Mouse (Mus musculus) spleen, embryonic (tissue): ENCODE measurements around the gene Adamts14.

Experiments
- CTCF ChIA-PET: fragments of 350-600 bp; sonication (Branson Sonifier 250); formaldehyde crosslinking; loops from one replicate; lab custom pipeline; 2022; lab: Charles Lee

The Adamts14 gene

DNA sequence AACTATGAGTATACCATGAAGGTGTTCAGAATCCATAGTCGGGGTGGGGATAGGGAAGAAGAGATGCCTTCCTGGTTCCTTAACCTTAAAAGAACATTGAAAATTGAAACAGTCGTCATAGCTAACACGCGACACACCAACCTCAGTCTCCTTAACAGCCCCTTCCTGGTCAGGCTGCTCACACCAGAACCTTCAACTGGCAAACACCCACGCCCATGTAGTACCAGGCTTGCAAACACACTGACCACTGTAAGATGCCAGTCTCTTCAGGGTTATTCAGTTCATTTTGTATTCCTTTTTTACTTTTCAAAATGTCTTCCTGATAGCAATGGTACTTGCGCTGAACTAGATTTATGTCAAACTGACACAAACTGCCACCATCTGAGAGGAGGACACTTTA is 3.8 kb upstream of the Adamts14 start:
- CTCF ChIA-PET: interaction anchor here (1.2 kb wide), 1 partner anchor 66 kb away, joined by 3 read pairs; no protein-coding TSS in a partner anchor

DNA sequence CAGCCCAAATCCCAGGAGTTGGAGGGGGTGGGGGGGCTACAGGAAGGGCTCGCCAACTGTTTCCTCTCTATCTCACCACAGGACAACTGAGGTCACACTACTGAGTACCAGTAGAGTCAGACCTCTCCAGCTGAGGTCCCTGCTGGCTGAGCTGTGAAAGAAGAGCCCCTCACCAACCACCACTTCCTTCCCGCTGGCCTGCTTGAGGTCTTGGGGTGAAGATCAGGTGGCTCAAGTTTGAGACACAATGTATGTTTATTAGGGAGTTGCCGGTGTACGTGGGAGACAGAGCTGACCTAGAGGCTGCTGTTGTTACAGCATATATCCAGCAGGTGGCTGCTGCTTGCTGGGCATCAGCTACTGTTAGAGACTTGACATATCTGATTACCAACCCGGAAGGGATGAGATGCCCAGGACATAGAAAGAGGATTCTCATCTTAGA is 2.5 kb upstream of the Adamts14 start:
- CTCF ChIA-PET: interaction anchor here (0.7 to 1.2 kb wide), 2 partner anchors 65 to 988 kb away, joined by 3 to 5 read pairs; no protein-coding TSS in a partner anchor

DNA sequence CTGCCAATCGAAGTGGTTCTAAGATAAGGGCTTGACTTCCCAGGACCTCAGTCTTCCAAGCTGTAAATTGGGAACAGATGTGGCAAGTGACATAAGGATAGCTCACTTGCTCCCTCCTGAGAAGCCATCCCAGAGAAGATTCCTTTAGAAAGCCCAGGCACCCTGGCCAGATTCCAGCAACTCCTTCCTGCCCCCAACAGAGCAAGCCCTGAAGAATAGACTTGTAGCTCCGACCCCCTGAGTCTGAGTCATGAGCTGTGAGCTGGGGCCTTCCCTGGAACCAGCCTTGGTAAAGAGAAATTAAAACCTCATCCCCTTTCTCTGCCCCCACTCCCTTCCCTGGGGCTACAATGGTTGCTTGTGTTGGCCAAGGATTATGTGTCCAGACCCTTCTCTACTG is 1.3 kb upstream of the Adamts14 start:
- CTCF ChIA-PET: interaction anchor here (0.6 kb wide), 2 partner anchors 195 to 1185 kb away, joined by 6 to 14 read pairs; no protein-coding TSS in a partner anchor

DNA sequence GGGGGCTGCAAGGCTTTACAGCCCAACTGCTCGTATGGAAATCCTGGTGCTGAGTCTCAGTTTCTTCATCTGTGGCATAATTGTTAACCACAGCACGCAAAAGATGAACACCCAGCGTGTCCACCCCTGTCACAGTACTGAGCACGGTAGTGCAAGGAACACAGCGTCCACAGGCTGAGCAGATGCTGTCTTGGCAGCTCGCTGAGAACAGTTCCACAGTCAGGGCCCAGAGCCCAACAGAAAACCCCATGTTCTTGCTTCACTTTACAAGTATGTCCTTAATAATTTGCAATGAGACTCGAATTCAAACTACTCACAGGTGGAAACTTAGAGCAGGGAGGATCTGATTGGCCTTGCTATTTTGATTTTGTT is 592 bp upstream of the Adamts14 start:
- CTCF ChIA-PET: interaction anchor here (0.6 kb wide), 1 partner anchor 63 kb away, joined by 3 read pairs; no protein-coding TSS in a partner anchor

DNA sequence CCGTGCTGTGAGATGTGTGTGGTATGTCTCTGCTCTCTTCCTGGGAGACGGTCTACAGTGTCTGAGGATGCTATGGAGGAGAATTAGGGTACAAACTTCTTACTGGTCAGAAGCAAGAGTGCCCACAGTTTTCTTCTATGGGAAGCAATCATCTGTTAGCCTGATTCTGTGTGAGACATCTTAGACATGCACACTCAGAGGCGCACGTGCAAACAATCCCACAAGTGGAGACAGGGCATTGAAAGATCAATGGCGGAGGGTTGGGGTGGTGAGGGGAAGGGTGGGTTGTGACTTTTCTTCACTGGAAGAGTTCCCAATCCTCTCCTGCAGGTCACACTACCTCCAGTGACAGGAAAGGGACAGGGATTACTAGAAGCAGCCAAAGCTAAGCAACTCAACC is 607 bp downstream of the Adamts14 start:
- CTCF ChIA-PET: interaction anchor here (0.6 kb wide), 1 partner anchor 71 kb away, joined by 3 read pairs; no protein-coding TSS in a partner anchor

DNA sequence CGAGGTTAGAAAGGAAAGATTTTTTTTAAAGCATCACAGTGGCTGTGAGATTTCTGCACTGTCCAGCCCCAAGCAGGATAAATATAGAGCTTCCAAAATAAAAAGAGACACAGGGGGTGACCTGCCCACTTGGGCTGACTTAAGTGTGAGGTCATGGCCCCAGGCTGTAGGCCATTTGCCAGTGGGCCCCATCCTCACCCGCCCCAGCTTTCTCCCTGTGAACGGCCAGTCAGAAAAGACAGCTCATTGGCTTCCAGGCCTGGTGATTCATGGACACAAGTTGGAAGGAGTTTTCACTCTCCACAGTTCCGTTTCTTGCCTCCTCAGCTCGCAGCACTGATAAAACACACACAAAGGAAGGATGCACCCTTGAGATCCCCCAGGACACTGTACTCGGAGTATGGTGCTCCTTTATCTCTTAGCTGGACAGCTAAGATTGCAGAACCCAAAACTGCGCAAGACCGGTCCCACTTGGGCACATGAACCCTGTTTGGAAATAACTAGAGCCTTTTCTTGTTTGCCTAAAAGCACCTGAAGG is 1.1 kb downstream of the Adamts14 start:
- CTCF ChIA-PET: interaction anchor here (0.6 kb wide), 1 partner anchor 71 kb away, joined by 3 read pairs; no protein-coding TSS in a partner anchor

DNA sequence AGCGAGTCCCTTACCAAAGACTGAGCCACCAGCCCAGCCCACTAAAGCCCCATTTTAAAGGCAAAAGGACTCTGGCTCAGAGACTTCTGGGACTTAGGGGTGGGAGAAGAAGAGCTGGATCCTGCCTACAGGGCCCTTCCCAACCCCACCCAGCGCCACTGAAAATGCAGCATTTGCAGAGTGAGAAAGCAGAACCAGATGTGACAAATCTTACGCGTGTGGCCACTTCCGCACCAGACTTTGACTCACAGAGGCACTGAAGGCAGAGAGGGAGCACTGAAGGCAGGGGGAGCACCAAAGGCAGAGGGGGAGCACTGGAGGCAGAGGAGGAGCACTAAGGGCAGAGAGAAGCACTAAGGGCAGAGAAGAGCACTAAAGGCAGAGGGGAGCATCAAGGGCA is 5.9 kb downstream of the Adamts14 start:
- CTCF ChIA-PET: no interaction called here

DNA sequence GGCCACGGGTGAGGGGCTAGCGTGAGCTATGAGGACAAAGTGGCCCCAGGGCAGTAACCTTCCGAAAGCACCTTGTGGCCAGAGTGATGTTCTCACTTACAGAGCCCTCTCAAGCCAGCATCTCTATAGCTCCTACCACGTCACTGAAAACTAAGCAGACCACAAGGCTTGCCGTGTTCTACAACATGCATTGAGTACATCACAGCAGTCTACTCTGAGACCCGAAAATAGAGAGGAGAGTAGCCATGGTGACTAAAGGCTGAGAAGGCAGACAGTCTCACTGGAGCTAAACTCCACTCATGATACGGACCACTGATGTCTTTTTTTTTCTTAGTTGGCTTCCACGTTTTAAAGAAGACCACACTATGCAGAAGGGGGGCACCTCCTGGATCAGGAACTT is 9.6 kb downstream of the Adamts14 start:
- CTCF ChIA-PET: interaction anchor here (0.5 kb wide), 1 partner anchor 73 kb away, joined by 3 read pairs; no protein-coding TSS in a partner anchor

DNA sequence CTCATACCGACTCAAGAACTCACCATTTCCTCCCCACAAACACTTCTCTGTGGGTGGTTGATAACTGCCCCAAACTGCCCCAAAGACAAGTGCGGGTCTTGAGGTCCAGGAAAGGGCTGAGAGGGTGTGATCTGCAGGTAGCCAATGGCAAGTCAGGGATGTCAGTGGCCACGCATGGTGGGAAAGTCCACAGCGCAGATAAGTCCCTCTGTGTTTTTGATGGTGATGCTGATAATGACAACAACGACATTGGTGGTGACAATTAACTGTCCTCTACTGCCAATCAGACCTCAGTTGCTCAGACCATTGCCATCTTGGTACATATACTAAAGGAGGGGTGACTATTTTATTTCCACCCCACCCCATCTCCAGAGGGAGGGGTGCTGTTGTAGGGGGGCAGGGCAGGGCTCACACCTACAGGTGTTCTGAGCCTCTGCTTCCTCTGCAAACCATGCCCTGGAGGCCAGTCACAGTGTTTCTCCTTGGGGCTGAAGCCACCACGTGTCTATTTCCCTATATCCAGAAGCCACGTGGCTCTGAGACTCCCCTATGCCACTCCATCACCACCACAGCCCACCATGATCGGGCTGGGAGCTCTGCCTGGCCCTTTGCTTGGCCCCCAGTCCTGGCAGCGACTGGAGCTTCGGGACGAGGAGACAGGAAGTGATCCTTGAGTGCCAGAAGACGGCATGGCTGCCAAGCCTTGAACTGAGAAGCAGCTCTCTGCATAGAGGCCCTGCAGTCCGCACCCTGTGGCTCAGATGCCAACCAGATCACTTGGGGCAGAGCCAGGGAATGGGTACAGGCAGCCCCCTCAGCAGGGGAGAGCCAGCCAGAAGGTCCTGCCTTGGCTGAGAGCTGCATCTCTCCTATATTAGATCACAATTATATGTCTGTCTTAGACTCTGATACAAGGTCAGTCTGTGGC is 11.7 kb downstream of the Adamts14 start:
- CTCF ChIA-PET: no interaction called here

DNA sequence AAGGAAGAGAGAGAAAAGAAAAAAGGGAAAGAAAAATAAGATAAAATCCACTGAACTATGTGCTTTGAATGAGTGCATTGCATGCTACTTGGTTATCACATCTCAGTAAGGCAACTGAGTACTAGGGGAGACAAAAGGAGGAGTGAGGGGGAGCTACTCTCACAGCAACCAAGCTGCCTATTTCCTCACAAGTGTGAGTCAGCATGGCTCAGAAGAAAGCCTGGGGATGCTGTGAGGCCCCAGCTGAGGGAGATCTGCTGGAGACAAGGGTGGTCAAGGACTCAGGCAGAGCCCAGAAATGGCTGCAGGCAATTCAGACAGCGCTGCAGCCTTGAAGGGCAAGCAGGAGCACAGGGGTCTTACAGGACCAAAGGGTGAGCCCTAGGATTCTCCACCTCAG is 15.1 kb downstream of the Adamts14 start:
- CTCF ChIA-PET: no interaction called here

DNA sequence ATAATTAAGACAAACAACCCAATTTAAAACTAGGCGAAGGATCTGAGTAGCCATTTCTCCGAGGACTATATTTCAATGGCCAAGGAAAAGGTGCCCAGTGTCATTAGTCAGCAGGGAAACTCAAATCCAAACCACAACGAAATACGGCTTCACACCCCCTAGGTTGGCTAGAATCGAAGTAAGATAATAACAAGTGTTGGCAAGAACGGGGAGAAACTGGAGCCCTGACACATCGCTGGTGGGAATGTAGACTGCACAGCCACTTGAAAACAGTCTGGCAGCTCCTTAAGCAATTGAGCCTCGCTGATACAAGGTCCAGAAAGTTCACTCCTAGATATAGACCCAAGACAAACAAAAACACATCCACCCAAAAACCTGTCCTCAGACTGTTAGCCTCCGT is 16.6 kb downstream of the Adamts14 start:
- CTCF ChIA-PET: no interaction called here

DNA sequence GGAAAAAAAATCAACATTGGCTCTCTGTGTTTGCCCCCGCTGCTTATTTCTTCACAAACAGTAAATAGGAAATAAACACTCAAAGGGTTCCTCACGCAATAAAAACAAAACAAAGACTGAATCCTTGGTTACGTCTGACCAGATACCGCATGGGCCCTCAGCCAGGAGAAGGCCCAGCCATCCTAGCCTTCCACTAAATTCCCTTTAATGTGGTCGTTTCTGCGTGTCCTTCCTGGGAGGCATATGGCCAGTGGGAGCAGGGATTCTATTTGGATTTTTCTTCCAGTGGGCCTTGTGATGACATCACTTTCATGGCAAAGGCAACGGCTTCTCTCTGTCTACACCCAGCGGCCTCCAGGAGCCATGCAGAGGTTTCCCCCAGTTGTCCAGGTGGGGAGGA is 18.0 kb downstream of the Adamts14 start:
- CTCF ChIA-PET: no interaction called here

DNA sequence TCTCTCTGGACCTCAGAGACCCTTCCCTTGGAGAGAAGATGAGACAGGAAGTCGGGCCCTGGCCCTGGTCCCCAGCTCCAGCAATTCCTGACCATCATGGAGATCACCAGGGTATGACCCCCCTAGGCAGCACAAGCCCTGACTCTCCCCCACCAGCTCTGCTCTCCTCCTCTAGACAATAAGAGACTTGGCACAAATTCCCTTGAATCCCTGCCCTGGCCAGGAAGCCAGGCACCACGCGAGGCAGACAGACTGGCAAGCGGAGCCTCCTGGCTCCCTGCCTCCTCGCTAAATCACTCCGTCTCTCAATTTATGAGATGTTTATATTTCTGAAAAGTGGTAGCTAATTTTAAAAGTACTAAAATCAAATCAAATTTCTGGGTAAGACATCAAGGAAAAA is 18.5 kb downstream of the Adamts14 start:
- CTCF ChIA-PET: no interaction called here

DNA sequence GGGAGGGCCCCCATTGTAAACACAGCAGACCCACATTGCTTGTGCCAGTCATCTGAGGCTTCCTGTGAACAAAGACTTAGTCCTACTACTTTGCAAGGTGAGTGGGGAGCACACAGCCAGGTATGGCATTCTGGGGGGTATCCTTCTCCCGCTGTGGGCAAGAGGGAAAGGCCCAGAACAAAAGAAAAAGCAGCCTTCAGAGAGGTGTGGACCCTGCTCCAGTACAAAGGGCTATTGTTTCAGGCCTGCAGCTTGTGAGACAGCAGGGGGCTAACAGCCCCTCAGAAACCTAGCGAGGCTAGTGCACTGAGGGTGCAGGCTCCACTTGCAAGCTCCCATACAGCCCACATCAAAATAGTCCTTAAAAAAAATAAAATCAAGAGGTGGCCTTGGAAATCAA is 23.3 kb downstream of the Adamts14 start:
- CTCF ChIA-PET: no interaction called here

DNA sequence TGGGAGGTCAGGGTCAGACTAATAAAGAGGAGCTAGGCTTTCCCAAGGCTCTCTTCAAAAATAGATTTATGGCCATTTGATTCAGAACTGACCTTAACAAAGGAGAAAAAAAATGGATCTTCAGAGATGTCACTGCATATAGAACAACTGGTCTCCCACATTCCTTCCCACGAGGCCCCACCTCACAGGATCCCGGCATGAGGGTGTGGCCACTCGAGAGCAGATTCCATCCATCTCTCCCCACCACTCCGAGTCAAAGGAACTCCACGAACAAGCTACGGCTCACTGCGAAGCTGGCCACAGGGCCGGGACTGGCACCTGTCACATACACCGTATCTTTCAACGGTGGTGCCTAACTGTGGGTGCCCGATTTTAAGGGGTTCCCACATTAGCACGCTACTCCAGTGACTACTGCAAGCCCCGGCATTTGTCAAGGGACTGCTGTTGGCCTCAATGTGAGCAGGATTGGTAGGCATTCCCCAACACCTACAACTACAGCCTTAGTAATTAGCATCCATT is 24.6 kb downstream of the Adamts14 start:
- CTCF ChIA-PET: no interaction called here

DNA sequence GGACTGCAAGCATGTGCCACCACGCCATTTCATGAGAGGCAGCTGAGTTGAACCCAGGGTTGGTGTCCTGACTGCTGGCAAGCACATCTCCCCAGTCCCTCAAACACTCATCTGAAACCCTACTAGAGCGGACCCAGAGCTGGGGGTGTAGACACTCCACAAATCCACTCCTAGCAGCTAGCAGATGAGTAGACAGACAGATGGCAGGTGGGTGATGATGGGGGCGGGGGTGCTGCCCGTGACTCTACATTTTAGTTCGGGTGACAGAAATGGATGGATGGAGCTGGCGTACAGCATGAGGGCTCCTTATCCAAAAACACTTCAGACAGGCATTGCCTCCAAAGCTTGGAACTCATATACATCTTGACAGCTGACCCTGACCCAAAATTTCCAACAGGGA is 26.9 kb downstream of the Adamts14 start:
- CTCF ChIA-PET: no interaction called here

DNA sequence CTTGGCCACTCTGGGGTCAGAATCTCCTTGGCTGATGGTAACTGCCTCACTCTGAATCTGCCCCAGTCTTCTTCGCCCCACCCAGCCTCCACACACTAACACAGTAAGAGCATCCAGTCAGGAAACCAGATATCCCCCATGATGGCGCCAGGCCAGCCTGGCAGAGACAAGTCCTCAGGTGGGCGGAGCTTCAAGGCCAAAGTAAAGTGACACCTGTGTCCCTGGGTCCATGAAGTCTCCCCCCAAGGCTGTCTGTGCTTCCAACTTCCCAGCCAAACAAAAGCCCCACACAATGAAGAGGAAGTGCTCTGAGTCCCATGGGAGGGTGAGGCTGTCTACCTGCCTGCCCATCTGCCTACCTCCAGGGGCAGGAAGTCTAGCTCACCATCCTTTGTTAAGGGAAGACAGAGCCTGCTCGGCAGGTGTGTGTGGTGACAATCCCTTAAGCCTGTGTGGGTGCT is 31.2 kb downstream of the Adamts14 start:
- CTCF ChIA-PET: no interaction called here

DNA sequence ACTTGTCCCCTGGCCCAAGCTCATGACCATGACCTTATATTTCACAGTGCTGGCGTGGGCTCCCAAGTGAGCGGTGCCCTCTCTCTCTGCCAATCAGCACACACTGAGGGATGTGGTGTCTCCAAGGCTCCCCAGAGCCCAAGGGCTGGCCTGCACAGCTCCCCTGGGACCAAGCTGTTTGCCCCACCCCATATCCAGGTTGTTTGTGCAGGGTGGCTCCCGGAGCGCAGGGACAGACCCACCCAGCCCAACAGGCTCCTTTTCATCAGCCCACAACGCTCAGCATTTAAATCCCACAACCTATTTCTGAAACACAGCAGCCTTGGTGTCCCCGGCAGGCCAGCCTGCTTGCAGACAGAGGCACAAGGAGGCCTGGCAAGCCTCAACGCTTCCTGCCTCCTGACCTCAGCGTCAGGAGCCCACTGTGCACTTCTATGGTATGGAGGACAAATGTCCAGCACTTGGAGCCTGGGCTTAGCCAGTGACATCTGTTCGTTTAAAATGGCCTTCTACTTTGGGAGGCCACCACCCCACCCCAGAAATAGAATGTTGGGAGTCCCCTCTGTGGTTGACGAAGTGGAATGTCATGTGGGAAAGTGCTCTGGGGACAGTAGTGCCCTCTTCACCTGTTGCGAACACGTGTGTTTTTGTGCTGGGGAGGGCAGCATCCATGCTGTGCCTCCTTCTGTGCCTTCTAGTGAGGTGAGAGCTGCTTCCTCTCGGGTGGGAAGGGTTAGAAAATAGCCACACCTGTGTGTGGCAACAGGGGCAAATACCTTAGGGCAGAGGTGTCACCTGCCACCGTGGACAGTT is 32.9 kb downstream of the Adamts14 start:
- CTCF ChIA-PET: no interaction called here

DNA sequence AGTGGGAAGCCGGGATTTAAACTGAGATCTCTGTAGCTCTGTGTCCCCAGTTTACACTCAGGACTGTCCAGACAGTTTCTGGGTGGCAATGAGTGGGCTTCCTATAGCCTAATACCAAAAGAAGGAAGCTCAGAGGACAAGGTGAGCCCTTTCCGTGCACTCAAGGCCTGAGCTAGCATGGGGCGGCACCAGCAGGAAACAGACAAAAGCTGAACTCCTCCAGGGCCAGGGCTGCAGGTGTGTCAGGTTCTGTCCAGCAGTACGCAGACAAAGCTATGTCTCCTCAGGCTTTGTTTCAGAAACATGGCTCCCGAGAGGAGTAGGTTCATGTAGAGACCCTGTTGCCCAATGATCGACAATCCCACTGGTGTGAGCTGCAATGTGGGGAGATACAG is 35.9 kb downstream of the Adamts14 start:
- CTCF ChIA-PET: no interaction called here

DNA sequence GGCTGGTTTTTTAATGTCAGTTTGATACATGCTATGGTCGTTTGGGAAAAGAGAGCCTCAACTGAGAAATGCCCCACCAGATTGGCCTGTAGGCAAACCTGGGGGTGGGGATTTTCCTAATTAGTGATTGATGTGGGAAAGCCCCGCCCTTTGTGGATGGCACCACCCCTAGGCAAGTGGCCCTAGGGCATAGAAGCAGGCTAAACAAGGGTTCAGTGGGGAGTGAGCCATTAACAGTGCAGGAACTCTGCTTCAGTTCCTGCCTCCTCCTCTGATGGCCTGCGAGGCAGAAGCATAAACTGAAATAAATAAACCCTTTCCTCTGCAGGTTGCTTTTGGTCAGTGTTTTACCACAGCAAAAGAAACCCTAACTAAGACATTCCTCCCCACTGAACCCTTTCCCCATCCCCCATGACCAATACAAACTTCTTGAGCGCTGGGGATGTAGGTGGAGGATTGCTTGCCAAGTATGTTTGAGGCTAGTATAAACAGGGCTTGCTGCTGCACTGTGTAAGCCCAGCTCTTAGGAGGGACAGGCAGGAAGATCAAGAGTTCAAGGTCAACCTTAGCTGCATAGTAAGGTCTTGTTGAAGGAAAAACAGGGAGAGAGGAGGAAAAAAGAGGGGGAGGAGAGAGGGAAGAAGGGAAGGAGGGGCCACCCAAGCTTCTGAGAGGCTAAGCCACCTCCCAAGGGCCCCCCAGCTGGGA is 36.4 kb downstream of the Adamts14 start:
- CTCF ChIA-PET: no interaction called here
